Mouse (Mus musculus): ENCODE measurements around the gene Abhd11. TPM values are rescaled to one million over a fixed set of nuclear protein-coding genes. Genes with fewer than 3 reads are reported as not detected.
A peak's percentile ranks its signal among the peaks of the same experiment; 100 is the strongest.

Gene Abhd11
- total and polyA plus RNA-seq, 2 experiments from 2014 or later = 56.8 to 85.3 TPM

- no peaks in the 10 kb centered on the region for H3K9me3 ChIP-seq (ENCODE audit: low read length)
- H3K9ac ChIP-seq (replicated peaks; ENCODE audit: low read length, poor library complexity, severe bottlenecking) = peak within 1 kb of the TSS; percentile 77
- H3K36me3 ChIP-seq (ENCODE audit: insufficient read depth, low read length) = no peaks in the 10 kb centered on the region
- peak; percentile 90 for DNase-seq (ENCODE audit: low spot score)
- H3K27ac ChIP-seq (ENCODE audit: low read depth, low read length) = 0 out of 2 replicates have a peak within 1 kb of the TSS, but pooled peaks have one; percentile 47
- peak within 1 kb of the TSS; percentile 70 for H3K4me3 ChIP-seq (ENCODE audit: low read depth, low read length)
- no peaks in the 10 kb centered on the region for H3K27me3 ChIP-seq (ENCODE audit: insufficient read depth, low read length)
- under 1% methylated on average over 60 of the region's 61 CpGs for WGBS
- ATAC-seq (ENCODE audit: low FRiP score) = peak; percentile 86
- peak within 1 kb of the TSS; percentile 93 for H3K4me2 ChIP-seq (ENCODE audit: low read depth, low read length, poor library complexity, severe bottlenecking)
- peaks cover 18% of the 10 kb centered on the region; the same call in 1 of the 2 replicates for H3K4me1 ChIP-seq (ENCODE audit: insufficient read depth, low read length)
- no peak for TF ChIP-seq CTCF (IDR thresholded peaks at IDR 0.05)
Observed at GRCm38 (mm10) chr5:135023344-135024173, 14.6 kb downstream of the Abhd11 start, which contains the start of gene Stx1a. Gene Stx1a (plus strand): TSS chr5:135023482.

- Histone ChIP-seq H3K27me3 (ENCODE audit: insufficient read depth, low read length) (no peaks in the 10 kb centered on the region), H3K27ac (ENCODE audit: low read depth, low read length) (no peak overlapping the region), H3K36me3 (ENCODE audit: insufficient read depth, low read length) (no peaks in the 10 kb centered on the region), H3K4me2 (ENCODE audit: low read depth, low read length, poor library complexity, severe bottlenecking) (peak overlapping the region; percentile 93), H3K9ac (replicated peaks; ENCODE audit: low read length, poor library complexity, severe bottlenecking) (no peak overlapping the region), H3K9me3 (ENCODE audit: low read length) (no peaks in the 10 kb centered on the region), H3K4me1 (ENCODE audit: insufficient read depth, low read length) (peaks cover 18% of the 10 kb centered on the region; the same call in 1 of the 2 replicates), H3K4me3 (ENCODE audit: low read depth, low read length) (peak overlapping the region; percentile 70)
- 75% methylated on average over 11 of the region's 11 CpGs for WGBS
- TF ChIP-seq CTCF (IDR thresholded peaks at IDR 0.05) = no peak
- no peak for ATAC-seq (ENCODE audit: low FRiP score)
- DNase-seq (ENCODE audit: low spot score) = no peak
Observed at GRCm38 (mm10) chr5:135024665-135025224, 15.8 kb downstream of the Abhd11 start.

GRCm38 (mm10) chr5:135025899-135026298, 16.9 kb downstream of the Abhd11 start:
- ATAC-seq (ENCODE audit: low FRiP score) (no peak), DNase-seq (ENCODE audit: low spot score) (no peak)
- no peaks in the 10 kb centered on the region for H3K27me3 ChIP-seq (ENCODE audit: insufficient read depth, low read length)
- H3K9ac ChIP-seq (replicated peaks; ENCODE audit: low read length, poor library complexity, severe bottlenecking) = no peak overlapping the region
- TF ChIP-seq CTCF (IDR thresholded peaks at IDR 0.05) = no peak
- no peaks in the 10 kb centered on the region for H3K9me3 ChIP-seq (ENCODE audit: low read length)
- H3K4me3 ChIP-seq (ENCODE audit: low read depth, low read length) = no peak overlapping the region
- H3K4me2 ChIP-seq (ENCODE audit: low read depth, low read length, poor library complexity, severe bottlenecking) = peak overlapping the region; percentile 28; the same call in 1 of the 2 replicates
- H3K36me3 ChIP-seq (ENCODE audit: insufficient read depth, low read length) = no peaks in the 10 kb centered on the region
- no peak overlapping the region for H3K27ac ChIP-seq (ENCODE audit: low read depth, low read length)
- 20% methylated on average over 7 of the region's 7 CpGs for WGBS
- H3K4me1 ChIP-seq (ENCODE audit: insufficient read depth, low read length) = peaks cover 18% of the 10 kb centered on the region; the same call in 1 of the 2 replicates

- no peaks in the 10 kb centered on the region for H3K27me3 ChIP-seq (ENCODE audit: insufficient read depth, low read length)
- WGBS = 69% methylated on average over 18 of the region's 18 CpGs
- H3K4me3 ChIP-seq (ENCODE audit: low read depth, low read length) = no peak overlapping the region
- DNase-seq (ENCODE audit: low spot score) (peak; percentile 16), ATAC-seq (ENCODE audit: low FRiP score) (no peak)
- H3K4me1 ChIP-seq (ENCODE audit: insufficient read depth, low read length) = peaks cover 10% of the 10 kb centered on the region; the same call in 1 of the 2 replicates
- H3K9ac ChIP-seq (replicated peaks; ENCODE audit: low read length, poor library complexity, severe bottlenecking) = no peak overlapping the region
- TF ChIP-seq CTCF (IDR thresholded peaks at IDR 0.05) = no peak
- peak overlapping the region; percentile 4; the same call in 1 of the 2 replicates for H3K4me2 ChIP-seq (ENCODE audit: low read depth, low read length, poor library complexity, severe bottlenecking)
- no peak overlapping the region for H3K27ac ChIP-seq (ENCODE audit: low read depth, low read length)
- H3K36me3 ChIP-seq (ENCODE audit: insufficient read depth, low read length) = no peaks in the 10 kb centered on the region
- H3K9me3 ChIP-seq (ENCODE audit: low read length) = no peaks in the 10 kb centered on the region
Observed at GRCm38 (mm10) chr5:135029007-135029854, 20.3 kb downstream of the Abhd11 start.

GRCm38 (mm10) chr5:135032581-135032980, 23.6 kb downstream of the Abhd11 start:
- no peak overlapping the region for H3K4me3 ChIP-seq (ENCODE audit: low read depth, low read length)
- 93% methylated on average over 5 of the region's 5 CpGs for WGBS
- ATAC-seq (ENCODE audit: low FRiP score) = no peak

More at GRCm38 (mm10) chr5:135032581-135032980, 23.6 kb downstream of the Abhd11 start:
- H3K27me3 ChIP-seq (ENCODE audit: insufficient read depth, low read length) = no peaks in the 10 kb centered on the region
- no peak overlapping the region for H3K27ac ChIP-seq (ENCODE audit: low read depth, low read length)
- no peak overlapping the region for H3K4me2 ChIP-seq (ENCODE audit: low read depth, low read length, poor library complexity, severe bottlenecking)
- no peaks in the 10 kb centered on the region for H3K4me1 ChIP-seq (ENCODE audit: insufficient read depth, low read length)
- peaks cover 3% of the 10 kb centered on the region; the same call in 1 of the 2 replicates for H3K36me3 ChIP-seq (ENCODE audit: insufficient read depth, low read length)
- H3K9ac ChIP-seq (replicated peaks; ENCODE audit: low read length, poor library complexity, severe bottlenecking) = no peak overlapping the region
- no peaks in the 10 kb centered on the region for H3K9me3 ChIP-seq (ENCODE audit: low read length)
- no peak for DNase-seq (ENCODE audit: low spot score)
- TF ChIP-seq CTCF (IDR thresholded peaks at IDR 0.05) = no peak

All from midbrain, postnatal 0 days (tissue).